Mouse (Mus musculus): ENCODE results near the gene Casp12. TPM values are rescaled to one million over a fixed set of nuclear protein-coding genes. Genes with fewer than 3 reads are reported as not detected.
"Not testable (repeated sequence)": the region's sequence is repeated elsewhere in the genome, so short reads cannot be mapped to it uniquely, and the experiment has no call there.

The Casp12 gene
- polyA plus RNA-seq, 1 experiment: 3.5 TPM

- Histone ChIP-seq H3K27ac (ENCODE audit: control insufficient read depth, insufficient read depth, low read depth, low read length, poor library complexity) (no peak overlapping the region), H3K4me3 (replicated peaks; ENCODE audit: control insufficient read depth, low read depth, low read length) (no peak overlapping the region), H3K4me1 (ENCODE audit: control insufficient read depth, insufficient read depth, low read length) (no peaks in the 10 kb centered on the region)
- TF ChIP-seq POLR2A (IDR thresholded peaks at IDR 0.05; ENCODE audit: borderline replicate concordance, control insufficient read depth, low read depth, low read length) (no peak), CTCF (IDR thresholded peaks at IDR 0.05; ENCODE audit: control insufficient read depth, insufficient read depth, low read length) (no peak)
- 52% methylated on average over 3 of the region's 3 CpGs for WGBS
Observed at GRCm38 (mm10) chr9:5328204-5328603, 17.0 kb upstream of the Casp12 start.

- Histone ChIP-seq H3K27ac (ENCODE audit: control insufficient read depth, insufficient read depth, low read depth, low read length, poor library complexity) (no peak overlapping the region), H3K4me3 (replicated peaks; ENCODE audit: control insufficient read depth, low read depth, low read length) (no peak overlapping the region), H3K4me1 (ENCODE audit: control insufficient read depth, insufficient read depth, low read length) (no peaks in the 10 kb centered on the region)
- TF ChIP-seq POLR2A (IDR thresholded peaks at IDR 0.05; ENCODE audit: borderline replicate concordance, control insufficient read depth, low read depth, low read length) (no peak), CTCF (IDR thresholded peaks at IDR 0.05; ENCODE audit: control insufficient read depth, insufficient read depth, low read length) (no peak)
Observed at GRCm38 (mm10) chr9:5332441-5332840, 12.8 kb upstream of the Casp12 start.

GRCm38 (mm10) chr9:5333422-5333821 is 11.8 kb upstream of the Casp12 start:
- 64% methylated on average over 1 of the region's 1 CpGs for WGBS
- TF ChIP-seq POLR2A (IDR thresholded peaks at IDR 0.05; ENCODE audit: borderline replicate concordance, control insufficient read depth, low read depth, low read length) (no peak), CTCF (IDR thresholded peaks at IDR 0.05; ENCODE audit: control insufficient read depth, insufficient read depth, low read length) (no peak)
- no peak overlapping the region for H3K27ac ChIP-seq (ENCODE audit: control insufficient read depth, insufficient read depth, low read depth, low read length, poor library complexity)

GRCm38 (mm10) chr9:5343092-5343491 is 2.1 kb upstream of the Casp12 start:
- TF ChIP-seq CTCF (IDR thresholded peaks at IDR 0.05; ENCODE audit: control insufficient read depth, insufficient read depth, low read length): no peak
- TF ChIP-seq POLR2A (IDR thresholded peaks at IDR 0.05; ENCODE audit: borderline replicate concordance, control insufficient read depth, low read depth, low read length): no peak
- 19% methylated on average over 1 of the region's 1 CpGs for WGBS
- Histone ChIP-seq H3K4me1 (ENCODE audit: control insufficient read depth, insufficient read depth, low read length) (no peaks in the 10 kb centered on the region), H3K4me3 (replicated peaks; ENCODE audit: control insufficient read depth, low read depth, low read length) (no peak overlapping the region), H3K27ac (ENCODE audit: control insufficient read depth, insufficient read depth, low read depth, low read length, poor library complexity) (no peak overlapping the region)

More at GRCm38 (mm10) chr9:5333422-5333821, 11.8 kb upstream of the Casp12 start:
- H3K4me3 ChIP-seq (replicated peaks; ENCODE audit: control insufficient read depth, low read depth, low read length): no peak overlapping the region
- no peaks in the 10 kb centered on the region for H3K4me1 ChIP-seq (ENCODE audit: control insufficient read depth, insufficient read depth, low read length)

- Histone ChIP-seq H3K27ac (ENCODE audit: control insufficient read depth, insufficient read depth, low read depth, low read length, poor library complexity) (no peak overlapping the region), H3K4me3 (replicated peaks; ENCODE audit: control insufficient read depth, low read depth, low read length) (no peak overlapping the region), H3K4me1 (ENCODE audit: control insufficient read depth, insufficient read depth, low read length) (no peaks in the 10 kb centered on the region)
- TF ChIP-seq CTCF (IDR thresholded peaks at IDR 0.05; ENCODE audit: control insufficient read depth, insufficient read depth, low read length) (no peak), POLR2A (IDR thresholded peaks at IDR 0.05; ENCODE audit: borderline replicate concordance, control insufficient read depth, low read depth, low read length) (no peak)
- 41% methylated on average over 4 of the region's 4 CpGs for WGBS
Observed at GRCm38 (mm10) chr9:5344090-5344489, 1.1 kb upstream of the Casp12 start.

GRCm38 (mm10) chr9:5347381-5347780 is 2.2 kb downstream of the Casp12 start:
- WGBS: 54% methylated on average over 4 of the region's 4 CpGs
- Histone ChIP-seq H3K27ac (ENCODE audit: control insufficient read depth, insufficient read depth, low read depth, low read length, poor library complexity) (no peak overlapping the region), H3K4me3 (replicated peaks; ENCODE audit: control insufficient read depth, low read depth, low read length) (no peak overlapping the region), H3K4me1 (ENCODE audit: control insufficient read depth, insufficient read depth, low read length) (no peaks in the 10 kb centered on the region)
- no peak for TF ChIP-seq CTCF (IDR thresholded peaks at IDR 0.05; ENCODE audit: control insufficient read depth, insufficient read depth, low read length)
- no peak for TF ChIP-seq POLR2A (IDR thresholded peaks at IDR 0.05; ENCODE audit: borderline replicate concordance, control insufficient read depth, low read depth, low read length)

- H3K4me3 ChIP-seq (replicated peaks; ENCODE audit: control insufficient read depth, low read depth, low read length): no peak overlapping the region
- 67% methylated on average over 2 of the region's 2 CpGs for WGBS
- no peaks in the 10 kb centered on the region for H3K4me1 ChIP-seq (ENCODE audit: control insufficient read depth, insufficient read depth, low read length)
- H3K27ac ChIP-seq (ENCODE audit: control insufficient read depth, insufficient read depth, low read depth, low read length, poor library complexity): no peak overlapping the region
- TF ChIP-seq CTCF (IDR thresholded peaks at IDR 0.05; ENCODE audit: control insufficient read depth, insufficient read depth, low read length) (no peak), POLR2A (IDR thresholded peaks at IDR 0.05; ENCODE audit: borderline replicate concordance, control insufficient read depth, low read depth, low read length) (no peak)
Observed at GRCm38 (mm10) chr9:5353673-5354072, 8.4 kb downstream of the Casp12 start.

GRCm38 (mm10) chr9:5356801-5357200 is 11.6 kb downstream of the Casp12 start:
- TF ChIP-seq POLR2A (IDR thresholded peaks at IDR 0.05; ENCODE audit: borderline replicate concordance, control insufficient read depth, low read depth, low read length): no peak
- no peak for TF ChIP-seq CTCF (IDR thresholded peaks at IDR 0.05; ENCODE audit: control insufficient read depth, insufficient read depth, low read length)
- Histone ChIP-seq H3K4me3 (replicated peaks; ENCODE audit: control insufficient read depth, low read depth, low read length) (no peak overlapping the region), H3K27ac (ENCODE audit: control insufficient read depth, insufficient read depth, low read depth, low read length, poor library complexity) (no peak overlapping the region), H3K4me1 (ENCODE audit: control insufficient read depth, insufficient read depth, low read length) (no peaks in the 10 kb centered on the region)

- no peak overlapping the region for H3K27ac ChIP-seq (ENCODE audit: control insufficient read depth, insufficient read depth, low read depth, low read length, poor library complexity)
- H3K4me3 ChIP-seq (replicated peaks; ENCODE audit: control insufficient read depth, low read depth, low read length): no peak overlapping the region
- H3K4me1 ChIP-seq (ENCODE audit: control insufficient read depth, insufficient read depth, low read length): no peaks in the 10 kb centered on the region
- TF ChIP-seq CTCF (IDR thresholded peaks at IDR 0.05; ENCODE audit: control insufficient read depth, insufficient read depth, low read length) (no peak), POLR2A (IDR thresholded peaks at IDR 0.05; ENCODE audit: borderline replicate concordance, control insufficient read depth, low read depth, low read length) (no peak)
Observed at GRCm38 (mm10) chr9:5393561-5393960, 48.3 kb downstream of the Casp12 start.

- 16% methylated on average over 5 of the region's 5 CpGs for WGBS
Observed at GRCm38 (mm10) chr9:5395861-5396260, 50.6 kb downstream of the Casp12 start.

More at GRCm38 (mm10) chr9:5395861-5396260, 50.6 kb downstream of the Casp12 start:
- not testable (repeated sequence) for H3K27ac ChIP-seq (ENCODE audit: control insufficient read depth, insufficient read depth, low read depth, low read length, poor library complexity); H3K4me3 ChIP-seq (replicated peaks; ENCODE audit: control insufficient read depth, low read depth, low read length); H3K4me1 ChIP-seq (ENCODE audit: control insufficient read depth, insufficient read depth, low read length)
